Mouse (Mus musculus) granulocyte monocyte progenitor cell, adult 5-6 weeks (primary cell): ENCODE data around the gene Msi2. TPM values are rescaled to one million over a fixed set of nuclear protein-coding genes. Genes with fewer than 3 reads are reported as not detected.

ENCODE experiments used
- ATAC-seq: replicated peaks from 2 replicates; pipeline ENCODE4 v1.8.0; 2016; ENCODE audit warnings: mild to moderate bottlenecking, moderate TSS enrichment, inconsistent platforms; ENCODE audit not compliant: poor library complexity, severe bottlenecking
- total RNA-seq, 2 experiments: library from RNA; stranded (forward) in 1 of 2; stranded (reverse) in 1 of 2; fragments of 200-712, 200-1000 nt in 1 of 2; fragments of >200 nt in 1 of 2; fragmentation: Nextera tagmentation in 1 of 2; gene quantifications; 2 replicates each; pipeline ENCODE4 v1.2.3; 2014 to 2017

The Msi2 gene
- total RNA-seq, 2 experiments from 2014 or later, result 34.7 to 39.6 TPM

DNA sequence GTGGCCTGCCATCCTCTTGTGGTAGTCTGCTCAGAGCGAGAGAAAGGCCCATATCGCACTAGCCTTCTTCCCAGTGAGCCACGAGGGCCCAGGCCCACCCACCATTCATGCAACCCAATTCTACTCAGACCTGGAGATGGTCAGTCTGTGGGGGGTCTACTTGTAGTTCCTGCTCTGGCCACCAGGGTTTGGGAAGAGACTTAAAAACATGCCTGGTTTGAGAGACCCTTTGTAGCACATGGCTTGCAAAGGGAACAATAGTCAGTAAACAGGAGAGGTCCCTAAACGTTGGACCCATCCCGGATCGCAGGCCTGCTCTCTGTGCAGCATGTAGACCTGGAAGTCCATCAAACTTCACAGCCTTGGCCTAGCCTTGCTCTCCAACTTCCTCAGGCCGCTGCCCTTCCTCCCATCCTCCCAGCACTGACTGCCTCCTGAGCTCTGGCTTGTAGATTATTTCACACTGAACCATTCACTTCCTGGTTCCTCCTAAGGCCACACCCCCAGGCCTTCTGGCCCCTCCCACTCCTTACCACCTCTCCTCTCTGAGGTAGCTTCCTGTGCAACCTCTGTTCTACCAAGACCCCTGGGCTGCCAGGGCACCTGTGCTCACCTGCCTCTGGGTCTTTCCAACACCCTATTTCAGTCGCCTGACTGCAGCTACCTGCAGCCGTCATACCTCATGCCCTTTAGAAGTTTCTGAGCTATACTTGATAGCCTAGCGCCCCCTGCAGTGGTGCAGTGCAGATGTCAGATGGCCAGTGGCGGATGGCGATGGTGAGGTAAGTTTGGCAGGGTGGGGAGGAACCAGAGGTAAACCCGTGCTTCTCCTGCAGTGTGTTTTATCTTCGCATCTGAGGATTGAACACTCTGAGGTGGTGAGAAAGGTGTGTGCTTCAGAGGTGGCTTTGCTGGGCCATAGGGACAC is 410.4 kb downstream of the Msi2 start:
- ATAC-seq, result no peak

DNA sequence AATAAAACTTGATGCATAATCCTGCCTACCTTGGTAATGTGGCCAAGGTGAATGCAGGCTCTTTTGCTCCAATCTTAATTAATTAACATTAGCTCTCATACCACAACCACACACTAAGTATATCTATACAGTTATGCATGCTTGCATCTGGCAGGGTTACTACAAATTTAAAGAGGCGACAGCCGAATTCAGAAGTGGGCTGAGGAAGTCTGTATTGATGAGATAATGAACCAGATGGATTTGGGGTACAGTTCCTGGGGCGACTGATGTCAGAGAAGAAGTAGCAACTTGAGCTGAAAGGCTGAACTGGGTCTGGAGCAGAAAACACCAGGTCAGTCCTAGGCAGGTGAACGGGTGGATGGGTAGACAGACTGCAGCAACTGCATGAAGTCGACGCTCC is 412.6 kb downstream of the Msi2 start:
- ATAC-seq, result no peak

DNA sequence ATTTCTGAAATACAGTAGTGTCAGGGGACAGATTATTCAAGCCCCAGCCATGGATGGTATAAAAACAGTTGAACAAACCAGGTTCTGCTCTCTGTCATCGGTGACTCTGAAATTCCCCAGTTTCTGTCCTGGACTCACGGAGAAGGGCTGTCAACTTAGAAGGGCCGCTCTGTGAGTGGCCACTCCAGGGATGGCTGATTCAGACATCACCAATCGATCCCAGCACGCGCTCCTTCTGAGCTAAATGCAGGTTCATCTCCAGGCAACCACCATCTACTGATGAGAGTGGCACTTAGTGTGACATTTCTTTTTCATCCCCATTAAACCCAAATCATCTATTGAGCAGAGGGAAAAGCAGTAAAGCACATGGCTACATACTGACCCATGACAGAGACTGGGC is 416.7 kb downstream of the Msi2 start:
- no peak for ATAC-seq

DNA sequence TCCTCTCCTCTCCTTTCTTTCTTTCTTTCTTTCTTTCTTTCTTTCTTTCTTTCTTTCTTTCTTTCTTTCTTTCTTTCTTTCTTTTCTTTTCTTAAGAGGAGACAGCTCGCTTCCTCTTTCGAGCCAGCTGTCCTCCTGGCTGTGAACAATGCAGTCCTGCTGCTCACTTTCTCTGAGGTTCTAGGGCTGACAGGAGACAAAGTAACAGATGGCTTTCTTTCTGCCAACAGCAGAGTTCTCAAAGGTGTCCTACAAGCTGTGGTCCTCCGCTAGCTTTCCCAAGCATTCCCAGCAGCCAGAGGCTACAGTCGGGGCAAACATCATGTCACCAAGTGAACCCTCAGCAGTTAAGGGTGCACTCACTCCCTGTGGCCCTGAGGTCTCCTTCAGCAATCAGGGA is 419.0 kb downstream of the Msi2 start:
- ATAC-seq, result no peak

DNA sequence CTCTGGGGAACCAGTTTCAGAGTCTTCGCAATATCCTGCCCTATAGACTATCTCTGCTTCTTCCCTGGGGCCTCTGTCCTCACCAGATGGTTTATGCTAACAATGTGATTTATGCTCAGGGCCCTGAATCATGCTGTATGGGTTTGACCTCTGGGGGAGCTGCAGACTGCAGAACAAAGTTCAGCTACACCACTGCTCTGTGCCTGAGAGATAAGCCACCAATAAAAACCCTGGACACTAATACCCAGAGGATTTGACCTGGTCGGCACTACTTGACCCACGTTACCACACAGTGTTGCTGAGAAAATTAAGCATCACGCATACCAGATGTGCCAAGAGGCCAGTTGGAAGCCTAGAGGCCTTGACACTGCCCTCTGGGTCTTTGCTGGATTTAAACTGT is 420.8 kb downstream of the Msi2 start:
- no peak for ATAC-seq

DNA sequence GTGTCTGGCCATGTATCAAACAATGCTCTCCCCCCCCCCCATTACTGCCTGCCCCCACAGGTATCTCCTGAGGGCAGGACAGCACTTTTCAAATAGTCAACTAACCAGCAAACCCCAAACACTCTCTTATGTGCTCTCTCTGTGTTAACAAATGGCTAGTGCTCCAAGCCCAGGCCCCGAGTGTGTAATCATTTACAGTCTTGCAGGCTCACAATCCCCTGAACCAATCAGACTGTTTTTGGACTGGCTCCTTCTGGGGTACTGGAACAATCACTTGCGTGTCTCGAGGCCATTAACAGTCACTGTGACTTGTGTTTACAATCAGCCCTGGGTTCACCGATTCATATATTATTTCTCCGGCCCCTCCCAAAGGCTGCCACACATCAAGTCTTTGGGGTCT is 423.0 kb downstream of the Msi2 start:
- no peak for ATAC-seq

DNA sequence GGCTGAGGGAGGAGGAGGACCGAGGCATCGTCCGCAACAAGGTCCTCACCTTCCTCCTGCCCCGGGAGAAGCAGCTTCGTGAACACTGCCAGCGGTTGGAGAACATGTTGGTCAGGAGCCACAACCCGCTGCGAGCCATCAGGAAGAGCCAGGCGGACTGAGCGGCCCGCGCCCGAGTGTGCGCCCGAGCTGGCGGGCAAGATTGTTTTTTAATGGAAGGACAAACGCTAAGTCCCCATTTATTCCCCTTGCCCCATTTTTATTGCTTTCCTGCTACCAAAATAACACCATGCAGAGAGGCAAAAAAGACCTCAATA is 424.0 kb downstream of the Msi2 start:
- no peak for ATAC-seq

DNA sequence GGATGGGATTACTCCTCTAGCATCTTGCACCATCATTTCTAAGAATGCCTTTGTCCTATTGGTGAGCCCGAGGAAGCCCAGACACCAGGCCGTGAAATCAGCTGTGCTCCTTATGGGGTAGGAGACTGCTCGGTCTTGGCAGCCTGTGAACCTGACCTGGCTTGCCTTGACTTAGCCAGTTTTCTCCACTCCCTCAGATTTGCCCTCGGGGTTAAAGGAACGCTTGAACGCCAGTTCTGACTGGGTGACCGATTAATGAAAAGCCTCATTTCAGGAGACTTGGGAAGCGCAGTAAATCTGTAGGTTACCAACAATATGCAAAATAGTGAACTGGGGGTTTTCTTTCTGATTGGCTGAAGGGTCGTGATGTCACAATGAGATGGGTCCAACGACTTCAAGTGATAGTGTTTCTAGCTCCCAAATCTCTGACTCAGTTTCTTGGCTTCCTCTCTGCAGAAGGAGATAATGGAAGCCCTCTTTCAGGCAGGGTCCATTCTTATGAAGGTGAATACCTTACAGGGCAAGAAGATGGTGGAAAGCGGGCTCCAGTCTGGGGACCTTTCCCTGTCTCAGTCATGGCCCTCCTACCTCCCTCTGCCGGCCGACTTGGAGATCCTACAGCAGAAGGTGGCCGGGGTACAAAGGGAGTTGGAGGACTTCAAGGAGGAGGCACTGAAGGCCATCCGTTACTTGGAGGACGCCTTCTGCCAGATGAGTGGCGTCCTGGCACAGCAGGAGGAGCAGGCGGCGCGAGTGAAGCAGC is 424.5 kb downstream of the Msi2 start, which contains the start of gene Ccdc182:
Gene Ccdc182, plus strand, starts transcription at position 428 of the 763 bp plus-strand sequence.
- 0 out of 2 replicates have a peak, but pooled peaks have one; percentile 5 for ATAC-seq

DNA sequence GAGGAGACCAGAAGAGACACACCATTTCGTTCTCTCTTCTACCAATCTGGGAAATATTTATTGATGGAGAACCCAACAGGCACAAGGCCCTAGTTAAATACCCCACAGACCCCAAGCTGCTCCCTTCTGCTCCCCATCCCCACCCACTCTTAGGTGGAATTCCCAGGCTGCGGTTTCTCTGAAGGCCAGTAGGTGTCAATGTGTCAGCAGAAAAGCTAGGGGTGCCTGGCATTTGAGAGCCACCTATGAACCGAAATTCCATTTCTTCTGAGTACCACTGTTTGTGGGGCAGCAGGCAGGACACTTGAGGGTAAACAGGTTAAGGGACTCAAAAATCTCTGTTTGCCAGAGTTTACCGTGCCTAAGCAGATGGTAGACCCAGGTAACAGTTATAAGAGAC is 426.6 kb downstream of the Msi2 start:
- no peak for ATAC-seq

DNA sequence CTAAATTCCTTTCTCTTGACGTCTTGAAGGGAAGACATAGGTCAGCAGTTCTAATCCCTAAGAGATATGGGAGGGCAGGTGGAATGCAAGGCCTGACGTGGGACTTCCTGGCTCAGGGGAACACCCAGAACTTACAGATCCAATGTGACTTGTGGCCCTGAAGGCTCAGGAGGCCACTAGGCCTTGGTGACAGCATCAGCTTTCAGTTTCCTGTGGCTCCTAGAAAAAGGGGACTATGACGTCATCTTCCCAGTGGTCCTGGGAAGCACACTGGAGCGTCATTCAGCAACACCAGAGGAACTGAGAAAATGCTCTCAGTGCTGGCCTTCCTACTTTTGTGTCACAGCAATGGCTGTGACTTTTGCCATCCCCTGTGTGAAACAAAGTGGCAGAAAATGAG is 427.1 kb downstream of the Msi2 start:
- ATAC-seq, result no peak

Other genes starting within 250 kb of the Msi2 start
- gene Akap1, start 146.1 kb upstream of the Msi2 start, total RNA-seq (2014; fragmentation: Nextera tagmentation), result 12.7 and 15.2 TPM in 2 replicates
- gene Akap1, start 146.1 kb upstream of the Msi2 start, total RNA-seq (2017), result 15.9 and 20.7 TPM in 2 replicates
- 18.1 and 22.3 TPM in 2 replicates for gene Scpep1, start 237.0 kb upstream of the Msi2 start, total RNA-seq (2014; fragmentation: Nextera tagmentation)
- 11.5 and 13.4 TPM in 2 replicates for gene Scpep1, start 237.0 kb upstream of the Msi2 start, total RNA-seq (2017)
- not detected in 2 replicates for gene Elobl, start 248.4 kb upstream of the Msi2 start, total RNA-seq (2014; fragmentation: Nextera tagmentation)
- not detected in 2 replicates for gene Elobl, start 248.4 kb upstream of the Msi2 start, total RNA-seq (2017)